Mouse (Mus musculus) liver, postnatal 0 days (tissue): ENCODE measurements around the gene Usp2. TPM values are rescaled to one million over a fixed set of nuclear protein-coding genes. Genes with fewer than 3 reads are reported as not detected.
"Not testable (repeated sequence)": the region's sequence is repeated elsewhere in the genome, so short reads cannot be mapped to it uniquely, and the experiment has no call there.

Experiments used
- ATAC-seq: fragments of 200-750 bp; cut with Nextera tagmentation; 2 replicates; pipeline ENCODE4 v1.8.0; 2017; ENCODE audit warnings: mild to moderate bottlenecking, moderate library complexity
- DNase-seq: peaks from one replicate; pipeline ENCODE4 v3.0.0-alpha.2; 2016
- H3K27ac ChIP-seq: fragments of 300-500 bp; sonication (generic); 2 replicates; pipeline ENCODE4 v1.5.1; 2014; ENCODE audit warnings: antibody characterized with exemption, moderate library complexity, mild to moderate bottlenecking, low read depth
- H3K27me3 ChIP-seq: fragments of 300-500 bp; sonication (generic); 2 replicates; pipeline ENCODE4 v1.6.1; 2014; ENCODE audit warnings: low read length, control low read depth, mixed read lengths; ENCODE audit not compliant: insufficient read depth
- H3K36me3 ChIP-seq: fragments of 300-500 bp; sonication (generic); replicated peaks from 2 replicates; pipeline ENCODE4 v1.6.1; 2014; ENCODE audit warnings: mild to moderate bottlenecking, control low read depth, low read length, moderate library complexity, mixed read lengths; ENCODE audit not compliant: insufficient read depth
- H3K4me1 ChIP-seq: fragments of 300-500 bp; sonication (generic); 2 replicates; pipeline ENCODE4 v1.6.1; 2014; ENCODE audit warnings: antibody characterized with exemption, mild to moderate bottlenecking, control low read depth; ENCODE audit not compliant: insufficient read depth
- H3K4me2 ChIP-seq: fragments of 300-500 bp; sonication (generic); 2 replicates; pipeline ENCODE4 v1.6.1; 2014; ENCODE audit warnings: low read depth, mild to moderate bottlenecking, low read length, moderate library complexity, mixed read lengths
- H3K4me3 ChIP-seq: fragments of 300-500 bp; sonication (generic); 2 replicates; pipeline ENCODE4 v1.5.1; 2014; ENCODE audit warnings: low read depth, low read length
- H3K9ac ChIP-seq: fragments of 300-500 bp; sonication (generic); replicated peaks from 2 replicates; pipeline ENCODE4 v1.6.1; 2014; ENCODE audit warnings: mild to moderate bottlenecking, moderate library complexity
- H3K9me3 ChIP-seq: fragments of 300-500 bp; sonication (generic); 2 replicates; pipeline ENCODE4 v1.6.1; 2016; ENCODE audit warnings: mild to moderate bottlenecking, control low read depth, low read length, mixed read lengths
- CTCF ChIP-seq: sonication (generic); IDR thresholded peaks from 2 replicates; pipeline ENCODE4 v1.5.1; 2016; ENCODE audit warnings: antibody characterized with exemption, low read depth
- EP300 ChIP-seq: IDR thresholded peaks from 2 replicates; pipeline ENCODE4 v1.6.1; 2016; ENCODE audit warnings: antibody characterized with exemption, low read depth, mild to moderate bottlenecking
- WGBS: fragments of 180-500 bp; shearing (Covaris S2); extraction: QIAGEN DNeasy Blood & Tissue Kit; methylation state at CpG from one replicate; pipeline ENCODE4 v1.1.7; 2014; ENCODE audit not compliant: insufficient replicate concordance; 5-methylcytosine and 5-hydroxymethylcytosine counted together
- polyA plus RNA-seq: library from polyadenylated mRNA; unstranded; fragments of >200 nt; fragmentation: Nextera tagmentation; extraction: Ambion mirVana; gene quantifications from 2 replicates; pipeline ENCODE4 v1.2.1, GENCODE M21; 2015

Gene Usp2
- polyA plus RNA-seq, 1 experiment from 2014 or later: 2.9 TPM

DNA sequence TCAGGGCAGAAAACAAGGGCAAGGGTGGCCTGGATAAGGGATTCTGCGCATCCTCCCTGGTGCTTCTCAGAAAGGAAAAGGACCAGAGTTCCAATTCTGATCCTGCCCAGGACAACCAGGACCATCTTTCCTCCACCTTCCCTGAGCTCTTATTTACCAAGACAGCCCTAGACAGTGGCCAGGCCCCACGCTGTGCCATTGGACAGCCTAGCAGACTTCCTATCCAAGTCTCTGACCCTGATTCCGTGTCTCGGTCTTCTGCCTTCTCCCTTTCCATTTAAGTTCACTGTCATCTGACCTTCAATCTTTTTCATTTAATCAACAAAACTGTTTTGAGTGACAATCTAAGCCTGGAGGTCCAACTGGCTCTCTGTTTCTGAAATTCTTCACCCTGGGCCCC, 39.8 kb downstream of the Usp2 start:
- 0 out of 2 replicates have a peak overlapping the region, but pooled peaks have one; percentile 7 for H3K27ac ChIP-seq
- no peak overlapping the region for H3K4me3 ChIP-seq
- no peak for ATAC-seq
- no peaks in the 10 kb centered on the region for H3K9me3 ChIP-seq
- WGBS: 77% methylated on average over 4 of the region's 4 CpGs
- H3K4me1 ChIP-seq: peaks cover 20% of the 10 kb centered on the region
- no peak overlapping the region for H3K4me2 ChIP-seq
- H3K36me3 ChIP-seq: peaks cover 14% of the 10 kb centered on the region
- no peak for DNase-seq
- H3K27me3 ChIP-seq: no peaks in the 10 kb centered on the region
- no peak for TF ChIP-seq EP300
- no peak for TF ChIP-seq CTCF
- no peak overlapping the region for H3K9ac ChIP-seq

DNA sequence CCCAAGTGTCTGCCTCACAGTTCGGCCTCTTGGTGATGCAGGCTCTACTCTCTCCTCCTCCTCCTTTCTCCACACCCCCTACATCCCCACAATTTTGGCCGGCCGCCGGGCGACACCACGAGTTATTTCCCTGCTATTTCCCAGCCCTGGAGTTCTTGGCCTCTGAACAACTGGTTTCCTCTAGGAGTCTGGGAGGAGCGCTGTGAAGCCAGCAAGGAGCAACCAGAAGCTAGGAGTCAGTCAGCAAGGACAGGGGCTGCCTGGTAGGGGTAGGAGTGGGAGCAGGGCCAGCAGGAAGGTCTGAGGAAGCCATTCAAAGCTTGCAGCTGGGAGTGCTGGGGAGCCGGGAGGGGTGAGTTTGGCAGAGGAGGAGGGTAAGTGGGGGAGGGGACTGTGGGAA, 40.3 kb downstream of the Usp2 start, which contains the start of gene C1qtnf5:
Gene C1qtnf5 (plus strand): TSS at position 136 of the 400 bp plus-strand sequence.
- Histone ChIP-seq H3K9me3 (no peaks in the 10 kb centered on the region), H3K36me3 (peaks cover 14% of the 10 kb centered on the region), H3K9ac (peak within 1 kb of the TSS; percentile 21; the same call in 1 of the 2 replicates), H3K4me1 (peaks cover 20% of the 10 kb centered on the region), H3K4me2 (no peak within 1 kb of the TSS), H3K27me3 (no peaks in the 10 kb centered on the region), H3K4me3 (no peak within 1 kb of the TSS), H3K27ac (peak within 1 kb of the TSS; percentile 18; the same call in 1 of the 2 replicates)
- 76% methylated on average over 8 of the region's 8 CpGs for WGBS
- no peak for TF ChIP-seq CTCF
- no peak for TF ChIP-seq EP300
- DNase-seq (peak; percentile 47), ATAC-seq (no peak)

DNA sequence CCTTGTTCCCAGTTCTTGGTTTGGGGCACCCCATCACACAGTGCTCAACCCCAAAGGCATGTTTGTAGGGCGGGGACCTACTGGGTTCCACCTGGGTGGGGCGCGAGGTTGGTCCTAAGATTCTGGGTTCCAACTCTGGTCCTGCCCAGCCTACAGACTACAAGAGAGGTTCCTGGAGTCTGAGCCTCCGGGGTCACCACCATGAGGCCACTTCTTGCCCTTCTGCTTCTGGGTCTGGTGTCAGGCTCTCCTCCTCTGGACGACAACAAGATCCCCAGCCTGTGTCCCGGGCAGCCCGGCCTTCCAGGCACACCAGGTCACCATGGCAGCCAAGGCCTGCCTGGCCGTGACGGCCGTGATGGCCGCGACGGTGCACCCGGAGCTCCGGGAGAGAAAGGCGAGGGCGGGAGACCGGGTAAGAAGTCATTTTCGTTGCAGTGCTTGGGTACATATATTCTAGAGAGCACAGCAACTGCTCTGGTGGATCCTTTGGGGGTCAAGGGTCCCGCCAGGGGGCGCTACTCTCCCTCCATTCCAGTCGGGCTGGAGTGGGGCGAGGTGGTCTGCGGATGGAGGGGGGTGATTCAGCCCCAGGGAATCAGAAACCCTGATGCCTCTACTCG, 40.8 kb downstream of the Usp2 start:
- Histone ChIP-seq H3K4me3 (no peak overlapping the region), H3K9me3 (no peaks in the 10 kb centered on the region), H3K4me1 (peaks cover 20% of the 10 kb centered on the region), H3K36me3 (peaks cover 14% of the 10 kb centered on the region), H3K9ac (no peak overlapping the region; the same call in 1 of the 2 replicates), H3K27me3 (no peaks in the 10 kb centered on the region), H3K4me2 (no peak overlapping the region), H3K27ac (peak overlapping the region; percentile 18; the same call in 1 of the 2 replicates)
- WGBS: 75% methylated on average over 25 of the region's 25 CpGs
- DNase-seq (peak; percentile 52), ATAC-seq (no peak)
- TF ChIP-seq EP300: no peak
- peak; percentile 51 for TF ChIP-seq CTCF

DNA sequence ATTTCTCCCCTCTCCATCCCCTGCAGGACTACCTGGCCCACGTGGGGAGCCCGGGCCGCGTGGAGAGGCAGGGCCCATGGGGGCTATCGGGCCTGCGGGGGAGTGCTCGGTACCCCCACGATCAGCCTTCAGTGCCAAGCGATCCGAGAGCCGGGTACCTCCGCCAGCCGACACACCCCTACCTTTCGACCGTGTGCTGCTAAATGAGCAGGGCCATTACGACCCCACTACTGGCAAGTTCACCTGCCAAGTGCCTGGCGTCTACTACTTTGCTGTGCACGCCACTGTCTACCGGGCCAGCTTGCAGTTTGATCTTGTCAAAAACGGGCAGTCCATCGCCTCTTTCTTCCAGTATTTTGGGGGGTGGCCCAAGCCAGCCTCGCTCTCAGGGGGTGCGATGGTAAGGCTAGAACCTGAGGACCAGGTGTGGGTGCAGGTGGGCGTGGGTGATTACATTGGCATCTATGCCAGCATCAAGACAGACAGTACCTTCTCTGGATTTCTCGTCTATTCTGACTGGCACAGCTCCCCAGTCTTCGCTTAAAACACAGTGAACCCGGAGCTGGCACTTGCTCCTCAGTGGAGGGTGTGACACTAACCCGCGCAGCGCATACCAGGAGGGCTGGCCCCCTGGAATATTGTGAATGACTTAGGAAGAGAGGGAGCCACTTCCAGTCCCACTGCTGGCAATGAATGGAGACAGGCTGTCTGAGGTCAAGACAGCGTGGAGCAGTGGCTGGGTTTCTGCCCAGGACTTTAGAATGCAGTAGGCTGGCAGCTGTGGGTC, 41.6 kb downstream of the Usp2 start:
- Histone ChIP-seq H3K9ac (no peak overlapping the region), H3K4me1 (peaks cover 20% of the 10 kb centered on the region)

DNA sequence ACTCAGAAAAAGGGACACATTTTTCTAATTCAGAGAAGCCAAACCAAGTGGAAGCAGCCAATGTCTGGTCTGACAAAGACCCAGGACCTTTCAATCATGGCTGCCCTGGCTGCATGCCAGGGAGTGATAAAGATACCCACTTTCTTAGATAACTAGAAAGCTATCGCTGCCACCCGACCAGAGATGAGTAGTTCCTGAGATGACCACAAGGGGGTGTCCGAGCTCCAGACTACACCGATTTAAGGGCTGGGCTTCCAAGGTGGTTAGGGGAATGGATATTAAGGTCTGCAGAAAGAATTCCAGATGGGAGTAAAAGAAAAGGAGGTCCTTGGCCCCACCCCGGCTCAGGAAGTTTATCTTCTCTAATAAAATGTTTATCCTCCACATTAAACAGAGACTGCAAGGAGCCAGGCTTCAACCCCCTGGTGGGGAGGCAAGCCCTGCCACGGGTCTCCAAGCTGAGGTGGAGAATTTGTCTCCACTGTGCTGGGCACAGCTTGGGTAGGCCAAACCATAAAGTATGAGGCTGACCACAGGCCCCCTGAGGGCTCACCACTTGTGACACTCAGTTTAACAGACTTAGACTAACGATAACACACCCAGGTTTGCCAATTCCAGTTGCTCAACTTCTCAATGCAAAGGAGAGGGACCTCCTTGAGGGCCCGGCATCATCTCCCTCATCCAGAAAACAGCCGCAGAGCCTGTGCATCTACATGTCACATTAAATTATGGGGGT, 42.7 kb downstream of the Usp2 start:
- WGBS: 30% methylated on average over 9 of the region's 9 CpGs
- Histone ChIP-seq H3K27ac (no peak overlapping the region), H3K4me1 (peaks cover 28% of the 10 kb centered on the region), H3K36me3 (peaks cover 14% of the 10 kb centered on the region), H3K9me3 (no peaks in the 10 kb centered on the region), H3K4me3 (peak overlapping the region; percentile 17; the same call in 1 of the 2 replicates), H3K4me2 (peak overlapping the region; percentile 56), H3K27me3 (no peaks in the 10 kb centered on the region), H3K9ac (0 out of 2 replicates have a peak overlapping the region, but pooled peaks have one; percentile 21)
- DNase-seq (peak; percentile 82), ATAC-seq (no peak)
- TF ChIP-seq EP300 (no peak), CTCF (peak; percentile 88)

More for the DNA sequence above, 41.6 kb downstream of the Usp2 start:
- Histone ChIP-seq H3K27ac (no peak overlapping the region), H3K4me3 (no peak overlapping the region), H3K27me3 (no peaks in the 10 kb centered on the region), H3K4me2 (no peak overlapping the region), H3K9me3 (no peaks in the 10 kb centered on the region), H3K36me3 (peaks cover 14% of the 10 kb centered on the region)
- 91% methylated on average over 31 of the region's 31 CpGs for WGBS
- ATAC-seq: no peak
- no peak for DNase-seq
- TF ChIP-seq CTCF (no peak), EP300 (no peak)

DNA sequence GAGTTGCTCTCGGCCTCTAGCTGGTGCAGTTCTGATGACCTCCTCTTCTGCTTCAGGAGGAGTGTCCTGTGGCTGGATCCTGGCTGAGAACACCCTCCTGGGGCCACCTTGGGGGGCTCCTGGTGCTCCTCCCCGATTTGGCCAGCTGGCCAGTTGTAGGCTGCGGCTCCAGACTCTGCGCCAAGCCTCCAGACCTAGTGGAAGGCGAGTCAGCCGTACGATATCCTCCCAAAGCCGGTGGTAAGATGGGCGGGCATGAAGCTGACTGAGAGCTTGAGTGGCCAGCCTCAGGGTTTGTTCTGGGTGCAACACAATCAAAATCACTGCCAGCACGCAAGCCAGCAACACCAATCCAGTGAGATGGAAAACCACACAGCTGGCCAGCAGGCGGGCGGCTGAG, 45.1 kb downstream of the Usp2 start:
- H3K4me3 ChIP-seq: peak overlapping the region; percentile 88; the same call in 1 of the 2 replicates
- peak overlapping the region; percentile 26; the same call in 1 of the 2 replicates for H3K4me2 ChIP-seq
- H3K9me3 ChIP-seq, H3K27me3 ChIP-seq, ATAC-seq, H3K9ac ChIP-seq, H3K27ac ChIP-seq, DNase-seq: not testable (repeated sequence)
- H3K36me3 ChIP-seq: peaks cover 11% of the 10 kb centered on the region; the same call in 1 of the 2 replicates
- WGBS: 64% methylated on average over 9 of the region's 12 CpGs
- peaks cover 28% of the 10 kb centered on the region for H3K4me1 ChIP-seq
